Mouse (Mus musculus): ENCODE results near the gene P4ha3. TPM values are rescaled to one million over a fixed set of nuclear protein-coding genes. Genes with fewer than 3 reads are reported as not detected.

The P4ha3 gene
- 0.22 TPM in 1 of 2 replicates, not detected in the other for total RNA-seq (2015)
- not detected in 2 replicates for total RNA-seq (2017)

- no peak for ATAC-seq (replicated peaks; ENCODE audit: poor library complexity)
Observed at GRCm38 (mm10) chr7:100285383-100285782, at the start of gene P4ha3. P4ha3 (plus strand) TSS chr7:100285520.

- ATAC-seq (replicated peaks; ENCODE audit: poor library complexity): no peak
Observed at GRCm38 (mm10) chr7:100238271-100238670, 47.0 kb upstream of the P4ha3 start.

GRCm38 (mm10) chr7:100240601-100241000 is 44.7 kb upstream of the P4ha3 start:
- ATAC-seq (replicated peaks; ENCODE audit: poor library complexity): no peak

GRCm38 (mm10) chr7:100243007-100243406 is 42.3 kb upstream of the P4ha3 start:
- no peak for ATAC-seq (replicated peaks; ENCODE audit: poor library complexity)

- ATAC-seq (replicated peaks; ENCODE audit: poor library complexity): no peak
Observed at GRCm38 (mm10) chr7:100244225-100244624, 41.1 kb upstream of the P4ha3 start.

GRCm38 (mm10) chr7:100245176-100245575 is 40.1 kb upstream of the P4ha3 start:
- no peak for ATAC-seq (replicated peaks; ENCODE audit: poor library complexity)

- ATAC-seq (replicated peaks; ENCODE audit: poor library complexity): no peak
Observed at GRCm38 (mm10) chr7:100250667-100251066, 34.7 kb upstream of the P4ha3 start.

- no peak for ATAC-seq (replicated peaks; ENCODE audit: poor library complexity)
Observed at GRCm38 (mm10) chr7:100262350-100262749, 23.0 kb upstream of the P4ha3 start.

GRCm38 (mm10) chr7:100264934-100265333 is 20.4 kb upstream of the P4ha3 start:
- 0 out of 2 replicates have a peak, but pooled peaks have one; percentile 54 for ATAC-seq (replicated peaks; ENCODE audit: poor library complexity)

- no peak for ATAC-seq (replicated peaks; ENCODE audit: poor library complexity)
Observed at GRCm38 (mm10) chr7:100272369-100272768, 13.0 kb upstream of the P4ha3 start.

GRCm38 (mm10) chr7:100274507-100274906 is 10.8 kb upstream of the P4ha3 start:
- ATAC-seq (replicated peaks; ENCODE audit: poor library complexity): peak; percentile 31

GRCm38 (mm10) chr7:100276397-100276796 is 8.9 kb upstream of the P4ha3 start:
- ATAC-seq (replicated peaks; ENCODE audit: poor library complexity): peak; percentile 39; the same call in 1 of the 2 replicates

GRCm38 (mm10) chr7:100279803-100280202 is 5.5 kb upstream of the P4ha3 start:
- ATAC-seq (replicated peaks; ENCODE audit: poor library complexity): peak; percentile 85

GRCm38 (mm10) chr7:100281596-100281995 is 3.7 kb upstream of the P4ha3 start:
- ATAC-seq (replicated peaks; ENCODE audit: poor library complexity): no peak

GRCm38 (mm10) chr7:100283298-100283697 is 2.0 kb upstream of the P4ha3 start:
- no peak for ATAC-seq (replicated peaks; ENCODE audit: poor library complexity)

GRCm38 (mm10) chr7:100287748-100288578 is 2.6 kb downstream of the P4ha3 start:
- no peak for ATAC-seq (replicated peaks; ENCODE audit: poor library complexity)

GRCm38 (mm10) chr7:100288622-100289021 is 3.3 kb downstream of the P4ha3 start:
- ATAC-seq (replicated peaks; ENCODE audit: poor library complexity): no peak

- ATAC-seq (replicated peaks; ENCODE audit: poor library complexity): no peak
Observed at GRCm38 (mm10) chr7:100293546-100293945, 8.2 kb downstream of the P4ha3 start.

- ATAC-seq (replicated peaks; ENCODE audit: poor library complexity): no peak
Observed at GRCm38 (mm10) chr7:100295745-100296144, 10.4 kb downstream of the P4ha3 start.

GRCm38 (mm10) chr7:100296699-100297098 is 11.4 kb downstream of the P4ha3 start:
- no peak for ATAC-seq (replicated peaks; ENCODE audit: poor library complexity)

- ATAC-seq (replicated peaks; ENCODE audit: poor library complexity): no peak
Observed at GRCm38 (mm10) chr7:100298861-100299510, 13.7 kb downstream of the P4ha3 start.

- no peak for ATAC-seq (replicated peaks; ENCODE audit: poor library complexity)
Observed at GRCm38 (mm10) chr7:100301390-100301789, 16.1 kb downstream of the P4ha3 start.
